Mouse (Mus musculus): ENCODE data around the gene Dcaf17. TPM values are rescaled to one million over a fixed set of nuclear protein-coding genes. Genes with fewer than 3 reads are reported as not detected.

Dcaf17 gene
- polyA plus RNA-seq, 1 experiment from 2014 or later = 43.6 TPM

DNA sequence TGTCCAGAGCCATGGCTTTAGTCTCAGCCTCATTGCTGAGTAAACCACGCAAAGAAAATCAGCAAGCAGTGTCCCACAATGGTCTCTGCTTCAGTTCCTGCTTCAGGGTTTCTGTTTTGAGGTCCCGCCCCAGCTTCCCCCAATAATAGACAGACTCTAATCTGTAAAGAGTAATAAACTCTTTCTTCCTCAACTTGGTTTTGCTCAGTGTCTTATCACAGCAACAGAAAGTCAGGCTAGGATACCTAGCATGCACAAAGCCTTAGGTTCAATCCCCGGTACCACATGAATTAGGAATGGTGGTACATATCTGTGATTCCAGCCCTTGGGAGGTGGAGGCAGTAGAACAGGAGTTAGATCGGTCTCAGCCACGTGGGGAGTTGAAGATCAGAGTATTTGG, 79.7 kb downstream of the Dcaf17 start:
- Histone ChIP-seq H3K36me3 (ENCODE audit: control insufficient read depth, insufficient read depth, low read length) (no peaks in the 10 kb centered on the region), H3K27me3 (ENCODE audit: control insufficient read depth, insufficient read depth, low read length) (no peaks in the 10 kb centered on the region), H3K4me2 (ENCODE audit: low read depth, low read length, severe bottlenecking) (no peak overlapping the region), H3K4me1 (replicated peaks; ENCODE audit: control insufficient read depth, insufficient read depth, low read length) (no peaks in the 10 kb centered on the region), H3K9ac (ENCODE audit: low read length) (no peak overlapping the region), H3K9me3 (ENCODE audit: control insufficient read depth, low read length) (no peaks in the 10 kb centered on the region), H3K27ac (ENCODE audit: low read depth, low read length) (no peak overlapping the region), H3K4me3 (ENCODE audit: low read depth, low read length) (no peak overlapping the region)
- DNase-seq (ENCODE audit: low spot score) = no peak
- no peak for ATAC-seq (replicated peaks; ENCODE audit: low FRiP score)
- 72% methylated on average over 5 of the region's 5 CpGs for WGBS

- no peak overlapping the region for H3K27ac ChIP-seq (ENCODE audit: low read depth, low read length)
- DNase-seq (ENCODE audit: low spot score) (no peak), ATAC-seq (replicated peaks; ENCODE audit: low FRiP score) (no peak)
- H3K27me3 ChIP-seq (ENCODE audit: control insufficient read depth, insufficient read depth, low read length) = no peaks in the 10 kb centered on the region
- no peaks in the 10 kb centered on the region for H3K9me3 ChIP-seq (ENCODE audit: control insufficient read depth, low read length)
- H3K4me3 ChIP-seq (ENCODE audit: low read depth, low read length) = no peak overlapping the region
- 72% methylated on average over 4 of the region's 4 CpGs for WGBS
- no peaks in the 10 kb centered on the region for H3K4me1 ChIP-seq (replicated peaks; ENCODE audit: control insufficient read depth, insufficient read depth, low read length)
- no peak overlapping the region for H3K9ac ChIP-seq (ENCODE audit: low read length)
- no peak overlapping the region for H3K4me2 ChIP-seq (ENCODE audit: low read depth, low read length, severe bottlenecking)
- no peaks in the 10 kb centered on the region for H3K36me3 ChIP-seq (ENCODE audit: control insufficient read depth, insufficient read depth, low read length)
Observed at GRCm38 (mm10) chr2:71140622-71141021, 85.5 kb downstream of the Dcaf17 start.

DNA sequence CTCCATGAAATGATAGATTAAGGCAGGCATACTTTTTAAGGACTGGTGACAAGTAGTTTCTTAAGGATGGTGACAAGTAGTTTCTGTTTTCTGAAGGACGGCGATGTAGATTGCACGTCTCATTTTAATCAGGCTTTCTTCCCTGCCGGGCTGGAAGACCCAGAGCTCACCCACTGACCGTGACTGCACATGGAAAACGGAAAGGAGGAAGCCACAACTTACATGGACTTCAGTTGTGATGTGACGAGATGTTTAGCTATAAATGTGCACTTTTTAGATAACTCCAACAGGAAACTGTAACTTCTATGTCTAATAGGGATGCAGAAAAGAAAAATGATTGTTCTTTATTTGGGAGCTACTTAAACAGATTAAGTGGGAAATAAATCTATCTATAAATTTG, 87.3 kb downstream of the Dcaf17 start:
- no peaks in the 10 kb centered on the region for H3K9me3 ChIP-seq (ENCODE audit: control insufficient read depth, low read length)
- no peak overlapping the region for H3K4me2 ChIP-seq (ENCODE audit: low read depth, low read length, severe bottlenecking)
- DNase-seq (ENCODE audit: low spot score) (no peak), ATAC-seq (replicated peaks; ENCODE audit: low FRiP score) (no peak)
- no peaks in the 10 kb centered on the region for H3K4me1 ChIP-seq (replicated peaks; ENCODE audit: control insufficient read depth, insufficient read depth, low read length)
- no peak overlapping the region for H3K9ac ChIP-seq (ENCODE audit: low read length)
- H3K36me3 ChIP-seq (ENCODE audit: control insufficient read depth, insufficient read depth, low read length) = no peaks in the 10 kb centered on the region
- H3K27me3 ChIP-seq (ENCODE audit: control insufficient read depth, insufficient read depth, low read length) = no peaks in the 10 kb centered on the region
- no peak overlapping the region for H3K27ac ChIP-seq (ENCODE audit: low read depth, low read length)
- no peak overlapping the region for H3K4me3 ChIP-seq (ENCODE audit: low read depth, low read length)
- 76% methylated on average over 7 of the region's 7 CpGs for WGBS

DNA sequence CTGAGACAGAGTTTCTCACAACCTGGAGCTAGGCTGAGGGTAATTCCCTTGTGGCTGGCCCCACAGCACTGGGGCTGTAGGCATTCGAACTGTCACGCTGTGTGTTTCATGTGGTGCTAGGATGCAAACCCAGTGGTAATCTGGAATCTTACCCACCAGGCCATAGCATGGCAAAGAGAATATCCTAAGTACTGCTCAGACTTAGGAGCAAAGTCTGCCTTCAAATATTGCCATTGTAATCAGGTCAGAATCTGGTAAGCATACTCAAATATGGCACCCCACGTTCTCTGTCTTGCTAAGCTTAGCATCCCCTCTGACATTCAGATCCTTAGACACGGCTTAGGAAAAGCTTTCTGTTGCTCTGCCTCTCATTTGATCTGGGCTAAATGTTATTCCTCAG, 90.7 kb downstream of the Dcaf17 start:
- Histone ChIP-seq H3K27ac (ENCODE audit: low read depth, low read length) (no peak overlapping the region), H3K4me3 (ENCODE audit: low read depth, low read length) (no peak overlapping the region), H3K9ac (ENCODE audit: low read length) (no peak overlapping the region), H3K36me3 (ENCODE audit: control insufficient read depth, insufficient read depth, low read length) (no peaks in the 10 kb centered on the region), H3K9me3 (ENCODE audit: control insufficient read depth, low read length) (no peaks in the 10 kb centered on the region), H3K4me2 (ENCODE audit: low read depth, low read length, severe bottlenecking) (no peak overlapping the region), H3K27me3 (ENCODE audit: control insufficient read depth, insufficient read depth, low read length) (no peaks in the 10 kb centered on the region), H3K4me1 (replicated peaks; ENCODE audit: control insufficient read depth, insufficient read depth, low read length) (no peaks in the 10 kb centered on the region)
- ATAC-seq (replicated peaks; ENCODE audit: low FRiP score) (no peak), DNase-seq (ENCODE audit: low spot score) (no peak)
- 89% methylated on average over 4 of the region's 4 CpGs for WGBS

GRCm38 (mm10) chr2:71146266-71146665, 91.1 kb downstream of the Dcaf17 start:
- Histone ChIP-seq H3K9ac (ENCODE audit: low read length) (no peak overlapping the region), H3K4me1 (replicated peaks; ENCODE audit: control insufficient read depth, insufficient read depth, low read length) (no peaks in the 10 kb centered on the region), H3K36me3 (ENCODE audit: control insufficient read depth, insufficient read depth, low read length) (no peaks in the 10 kb centered on the region), H3K4me3 (ENCODE audit: low read depth, low read length) (no peak overlapping the region), H3K9me3 (ENCODE audit: control insufficient read depth, low read length) (no peaks in the 10 kb centered on the region), H3K27me3 (ENCODE audit: control insufficient read depth, insufficient read depth, low read length) (no peaks in the 10 kb centered on the region), H3K4me2 (ENCODE audit: low read depth, low read length, severe bottlenecking) (no peak overlapping the region), H3K27ac (ENCODE audit: low read depth, low read length) (no peak overlapping the region)
- WGBS = 60% methylated on average over 3 of the region's 3 CpGs
- DNase-seq (ENCODE audit: low spot score) (no peak), ATAC-seq (replicated peaks; ENCODE audit: low FRiP score) (no peak)

DNA sequence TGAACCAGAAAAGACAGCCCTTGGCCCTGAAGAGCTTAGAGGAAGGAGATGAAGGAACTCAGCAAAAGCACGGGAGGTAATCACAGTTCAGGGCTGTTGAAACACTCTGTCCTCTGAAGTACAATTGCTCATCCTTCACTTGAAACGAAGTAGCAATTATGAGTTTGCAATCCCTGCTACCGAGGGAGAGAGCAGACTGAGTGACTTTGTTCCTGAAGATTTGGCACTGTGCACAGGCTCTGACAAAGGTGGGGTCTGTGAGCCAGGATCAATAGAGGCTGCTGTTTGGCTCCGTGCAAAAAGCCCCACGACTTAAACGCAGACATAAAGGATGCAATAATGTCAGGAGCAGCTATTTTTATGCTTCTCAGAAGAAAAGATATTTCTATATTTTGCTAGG, 92.7 kb downstream of the Dcaf17 start:
- H3K4me1 ChIP-seq (replicated peaks; ENCODE audit: control insufficient read depth, insufficient read depth, low read length) = no peaks in the 10 kb centered on the region
- no peak overlapping the region for H3K27ac ChIP-seq (ENCODE audit: low read depth, low read length)
- H3K4me2 ChIP-seq (ENCODE audit: low read depth, low read length, severe bottlenecking) = no peak overlapping the region
- 45% methylated on average over 6 of the region's 6 CpGs for WGBS
- H3K9ac ChIP-seq (ENCODE audit: low read length) = no peak overlapping the region
- H3K27me3 ChIP-seq (ENCODE audit: control insufficient read depth, insufficient read depth, low read length) = no peaks in the 10 kb centered on the region
- no peak overlapping the region for H3K4me3 ChIP-seq (ENCODE audit: low read depth, low read length)
- no peaks in the 10 kb centered on the region for H3K9me3 ChIP-seq (ENCODE audit: control insufficient read depth, low read length)
- ATAC-seq (replicated peaks; ENCODE audit: low FRiP score) (no peak), DNase-seq (ENCODE audit: low spot score) (no peak)
- no peaks in the 10 kb centered on the region for H3K36me3 ChIP-seq (ENCODE audit: control insufficient read depth, insufficient read depth, low read length)

Other genes starting within 250 kb of the Dcaf17 start
- 46.8 and 48.7 TPM in 2 replicates for gene Tlk1, start 229.6 kb upstream of the Dcaf17 start, polyA plus RNA-seq (2014; fragmentation: Nextera tagmentation; extraction: Ambion mirVana)
- 19.8 and 24.3 TPM in 2 replicates for gene Mettl8, start 255 bp downstream of the Dcaf17 start, polyA plus RNA-seq (2014; fragmentation: Nextera tagmentation; extraction: Ambion mirVana)
- gene Cybrd1, start 62.6 kb downstream of the Dcaf17 start, polyA plus RNA-seq (2014; fragmentation: Nextera tagmentation; extraction: Ambion mirVana) = 0.20 and 0.33 TPM in 2 replicates
- gene Dync1i2, start 156.4 kb downstream of the Dcaf17 start, polyA plus RNA-seq (2014; fragmentation: Nextera tagmentation; extraction: Ambion mirVana) = 156 and 161 TPM in 2 replicates

Data from forebrain, embryonic 11.5 days (tissue).